Mouse (Mus musculus) layer of hippocampus, adult 9-11 months (tissue): ENCODE results near the gene Troap.
"Not testable (repeated sequence)": the region's sequence is repeated elsewhere in the genome, so short reads cannot be mapped to it uniquely, and the experiment has no call there.

Source experiments
- DNase-seq: peaks from one replicate; pipeline ENCODE4 v3.0.0; 2022

Gene Troap

DNA sequence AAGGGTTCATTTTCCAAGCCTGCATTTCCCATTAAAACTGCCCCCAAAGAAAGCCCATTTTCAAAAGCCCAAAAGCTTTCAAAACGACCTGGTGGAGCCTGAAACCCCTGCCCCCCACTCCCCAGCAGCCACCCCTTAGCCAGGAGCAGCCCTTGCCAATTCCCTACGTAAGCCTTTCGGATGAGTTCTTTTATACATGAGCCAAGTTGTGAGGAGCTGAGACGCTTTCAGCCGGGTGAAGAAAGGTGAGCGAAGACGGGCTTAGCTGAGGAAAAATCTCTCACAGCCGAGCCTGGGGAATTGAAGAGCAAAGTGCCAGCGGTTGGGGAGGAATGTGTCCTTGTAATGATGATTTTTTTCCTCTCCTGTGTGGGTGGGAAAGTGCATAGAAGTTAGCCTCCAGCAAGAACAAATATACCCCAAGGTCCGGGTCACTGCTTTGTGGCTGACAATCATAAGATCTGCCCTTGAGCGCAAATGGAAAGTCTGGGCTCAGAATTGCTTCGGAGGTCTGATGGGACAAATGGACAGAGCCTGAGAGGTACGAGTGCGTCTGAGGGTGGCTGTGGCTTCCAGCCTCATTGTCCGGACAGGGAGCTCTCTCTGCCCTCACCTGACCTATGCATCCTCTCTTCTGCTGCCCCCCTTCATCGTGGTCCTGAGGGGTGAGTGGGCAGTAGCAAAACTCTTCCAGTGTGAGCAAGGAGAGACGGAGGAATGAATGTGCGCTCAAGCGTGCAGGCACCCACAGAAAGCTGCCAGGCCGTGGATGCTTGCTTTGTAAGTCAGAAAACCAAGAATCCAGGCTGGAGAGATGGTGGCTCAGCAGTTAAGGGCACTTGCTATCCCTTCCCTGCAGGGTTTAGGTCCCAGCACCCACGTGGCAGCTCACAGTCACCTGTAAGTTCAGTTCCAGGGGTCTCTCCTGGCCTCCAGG is 33.2 kb upstream of the Troap start:
- no peak for DNase-seq

DNA sequence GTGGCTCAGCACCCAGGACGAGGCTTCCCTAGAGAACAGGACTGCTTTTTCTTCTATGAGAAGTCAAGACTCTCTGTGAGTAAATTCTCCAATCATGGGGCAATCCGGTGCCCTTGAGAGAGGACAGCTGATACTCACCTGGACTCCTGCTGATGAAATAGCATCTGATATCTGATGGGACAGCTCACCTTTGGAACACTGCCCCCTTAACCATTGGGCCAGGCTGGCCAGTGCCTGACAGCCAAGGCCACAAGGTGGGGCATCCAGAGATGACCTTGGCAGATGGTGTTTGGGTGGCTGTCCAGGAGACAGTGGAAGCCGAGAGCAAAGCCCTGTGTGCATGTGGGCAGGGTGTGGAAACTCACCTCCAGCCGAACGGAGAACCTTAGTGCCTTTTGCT is 32.0 kb upstream of the Troap start:
- DNase-seq = no peak

DNA sequence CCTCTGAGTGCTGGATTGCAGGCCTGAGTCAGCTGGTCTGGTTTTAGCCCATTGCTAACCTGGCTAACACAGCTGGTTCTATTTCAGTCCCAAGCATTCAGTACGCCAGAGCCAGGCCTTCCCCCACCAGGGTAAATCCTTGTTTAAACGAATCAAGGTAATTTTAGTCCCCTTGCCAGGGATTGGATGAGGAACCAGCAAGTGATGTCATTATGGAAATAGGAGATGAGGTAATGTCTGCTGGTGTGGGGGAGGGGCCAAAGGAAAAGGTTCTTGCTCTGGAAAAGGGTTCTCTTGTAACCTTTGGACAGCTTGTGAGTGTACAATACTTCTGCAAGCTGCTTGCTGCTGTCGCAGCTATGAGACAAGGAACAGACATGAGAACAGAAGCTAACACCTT is 29.5 kb upstream of the Troap start:
- DNase-seq = no peak

DNA sequence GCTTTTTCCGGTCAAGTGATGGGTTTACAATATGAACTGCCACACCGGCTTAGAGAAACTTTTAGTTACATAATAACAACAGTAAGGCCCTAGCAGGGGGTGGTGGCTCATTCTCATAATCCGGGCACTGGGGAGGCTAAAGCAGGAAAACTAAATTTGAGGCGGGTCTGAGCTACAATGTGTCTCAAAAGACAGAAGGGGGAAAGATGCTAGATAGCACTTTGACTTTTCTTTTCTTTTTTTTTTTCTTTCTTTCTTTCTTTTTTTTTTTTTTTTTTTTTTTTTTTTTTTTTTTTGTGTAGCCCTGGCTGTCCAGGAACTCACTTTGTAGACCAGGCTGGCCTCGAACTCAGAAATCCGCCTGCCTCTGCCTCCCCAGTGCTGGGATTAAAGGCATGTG is 28.6 kb upstream of the Troap start:
- DNase-seq = not testable (repeated sequence)

DNA sequence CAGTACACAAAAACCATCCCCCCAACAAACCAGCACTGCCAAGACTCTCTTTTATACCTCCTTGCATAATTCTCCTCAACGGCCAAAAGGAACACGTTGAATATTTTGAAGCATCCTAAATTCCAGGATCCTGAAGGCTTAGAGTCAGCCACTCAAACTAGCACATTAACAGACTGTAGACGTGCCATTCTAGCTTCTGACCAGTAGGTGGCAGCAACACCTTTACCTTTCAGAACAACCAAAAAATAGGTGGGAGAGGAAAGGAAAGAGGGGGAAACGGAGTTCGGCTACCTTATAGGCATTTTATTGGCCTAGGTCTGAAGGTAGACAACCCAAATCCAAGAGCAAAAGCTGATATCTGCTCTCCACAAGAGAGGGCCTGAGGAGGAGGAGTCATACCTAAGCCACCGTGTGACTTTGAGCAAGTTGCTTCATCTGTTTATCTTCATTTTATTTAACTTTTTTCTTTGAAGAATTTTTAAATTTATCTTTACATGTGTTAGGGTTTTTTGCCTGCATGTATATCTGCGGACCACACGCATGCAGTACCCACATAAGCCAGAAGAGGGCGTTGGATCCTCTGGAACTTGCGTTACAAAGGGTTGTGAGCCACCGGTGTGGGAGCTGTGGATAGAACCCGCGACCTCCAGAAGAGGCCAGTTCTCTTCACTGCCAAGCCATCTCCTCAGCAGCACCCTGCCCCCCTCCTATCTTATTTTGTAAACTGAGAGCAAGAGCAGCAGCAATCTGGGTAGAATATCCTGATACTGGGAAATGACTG is 24.7 kb upstream of the Troap start:
- peak; percentile 39 for DNase-seq

DNA sequence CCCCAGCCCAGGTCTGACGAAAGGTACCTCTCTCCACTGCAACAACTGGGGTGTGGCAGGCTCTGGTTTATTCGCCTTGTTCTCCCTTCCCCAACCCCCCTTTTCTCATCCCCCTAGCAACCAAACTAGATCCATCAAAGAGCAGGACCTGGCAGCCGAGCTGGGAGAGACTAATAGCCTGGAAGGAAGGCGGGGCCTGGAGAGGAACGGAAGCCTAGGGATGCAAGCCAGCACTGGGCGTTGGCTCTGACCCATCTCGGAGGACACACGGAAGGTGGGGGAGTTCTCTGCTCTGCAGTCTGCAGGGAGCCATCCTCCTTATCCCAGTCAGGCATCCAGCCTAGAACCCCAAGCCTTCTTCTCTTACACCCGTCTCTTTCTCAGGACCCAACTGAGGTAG is 21.0 kb upstream of the Troap start:
- no peak for DNase-seq

DNA sequence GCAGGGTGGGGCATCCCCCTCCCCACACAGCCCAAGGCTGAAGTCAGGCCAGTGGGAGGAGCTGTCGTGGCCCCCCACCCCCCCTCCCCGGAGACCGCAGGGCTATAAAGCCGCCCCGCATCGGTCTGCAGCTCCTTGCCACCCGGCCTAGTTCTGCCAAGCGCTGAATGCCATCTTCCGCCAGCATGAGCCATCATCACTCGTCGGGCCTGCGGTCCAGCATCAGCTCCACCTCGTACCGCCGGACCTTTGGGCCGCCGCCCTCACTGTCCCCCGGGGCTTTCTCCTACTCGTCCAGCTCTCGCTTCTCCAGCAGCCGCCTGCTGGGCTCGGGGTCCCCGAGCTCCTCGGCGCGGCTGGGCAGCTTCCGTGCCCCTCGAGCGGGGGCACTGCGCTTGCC is 19.3 kb upstream of the Troap start, which contains the start of gene Prph:
Gene Prph, plus strand, starts transcription at position 135 of the 400 bp plus-strand sequence.
- DNase-seq = no peak

DNA sequence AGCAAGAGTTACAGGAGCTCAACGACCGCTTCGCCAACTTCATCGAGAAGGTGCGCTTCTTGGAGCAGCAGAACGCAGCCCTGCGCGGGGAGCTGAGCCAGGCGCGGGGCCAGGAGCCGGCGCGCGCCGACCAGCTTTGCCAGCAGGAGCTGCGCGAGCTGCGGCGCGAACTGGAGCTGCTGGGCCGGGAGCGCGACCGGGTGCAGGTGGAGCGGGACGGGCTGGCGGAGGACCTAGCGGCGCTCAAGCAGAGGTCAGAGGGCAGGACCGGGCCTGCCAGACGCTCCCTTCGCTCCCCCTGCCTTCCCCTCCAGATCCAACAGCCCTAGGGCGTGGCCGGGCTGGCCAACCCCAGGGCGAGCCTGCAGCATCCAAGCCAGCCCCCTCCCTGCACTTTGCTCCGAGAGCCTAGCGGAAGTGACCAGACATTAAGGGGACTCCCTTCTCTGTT is 18.8 kb upstream of the Troap start:
- no peak for DNase-seq

DNA sequence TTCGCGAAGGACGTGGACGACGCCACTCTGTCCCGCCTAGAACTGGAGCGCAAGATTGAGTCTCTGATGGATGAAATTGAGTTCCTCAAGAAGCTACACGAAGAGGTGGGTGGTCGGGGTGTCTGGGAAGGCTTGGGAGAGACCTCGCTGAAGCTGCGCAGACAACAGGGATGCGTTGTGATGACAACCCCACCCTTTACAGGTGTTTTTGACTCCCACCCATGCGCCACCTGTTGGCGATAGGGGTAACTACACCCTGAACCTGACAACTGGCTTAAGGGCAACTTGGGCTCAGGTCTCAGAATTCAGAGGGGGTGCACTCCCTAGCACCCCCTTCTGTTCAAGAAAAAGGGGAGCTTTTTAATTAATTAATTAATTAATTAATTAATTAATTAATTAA is 18.0 kb upstream of the Troap start:
- no peak for DNase-seq

DNA sequence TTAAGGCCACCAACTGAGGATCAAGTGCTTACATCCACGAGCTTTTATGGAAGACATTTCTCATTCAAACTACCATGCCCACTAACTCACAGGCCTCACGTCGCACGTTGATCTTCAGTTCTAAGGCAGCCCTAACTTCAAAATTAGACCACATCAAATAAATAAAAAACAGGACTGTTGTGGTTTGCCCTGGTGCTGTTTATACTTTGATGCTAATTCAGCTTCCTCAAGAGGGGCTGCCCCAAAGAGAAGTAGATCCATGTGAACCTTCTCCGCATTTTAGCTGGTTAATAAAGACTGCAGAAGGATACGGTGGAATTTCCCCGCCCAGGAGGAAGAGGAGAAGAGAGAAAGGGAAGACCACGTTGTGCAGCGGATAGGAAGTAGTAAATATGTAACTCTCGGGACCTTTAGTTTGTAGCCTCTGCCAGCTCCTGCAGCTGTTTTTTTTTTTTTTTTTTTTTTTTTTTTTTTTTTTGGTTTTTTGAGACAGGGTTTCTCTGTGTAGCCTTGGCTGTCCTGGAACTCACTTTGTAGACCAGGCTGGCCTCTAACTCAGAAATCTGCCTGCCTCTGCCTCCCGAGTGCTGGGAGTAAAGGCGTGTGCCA is 8.7 kb upstream of the Troap start:
- DNase-seq = no peak

DNA sequence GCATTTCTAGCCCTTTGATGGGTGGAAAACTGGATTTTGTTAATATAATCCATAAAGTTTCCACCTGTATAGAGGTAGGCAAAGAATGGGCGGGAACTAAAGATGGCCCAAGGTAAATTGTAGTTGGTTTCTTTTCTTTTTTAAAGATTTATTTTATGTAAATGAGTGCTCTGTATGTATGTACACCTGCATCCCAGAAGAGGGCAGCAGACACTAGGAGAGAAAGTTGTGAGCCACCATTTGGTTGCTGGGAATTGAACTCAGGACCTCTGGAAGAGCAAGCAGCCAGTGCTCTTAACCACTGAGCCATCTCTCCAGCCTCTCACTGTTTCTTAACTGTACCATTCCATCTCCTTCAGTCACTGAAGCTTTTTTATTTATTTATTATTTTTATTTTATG is 2.4 kb upstream of the Troap start:
- no peak for DNase-seq

DNA sequence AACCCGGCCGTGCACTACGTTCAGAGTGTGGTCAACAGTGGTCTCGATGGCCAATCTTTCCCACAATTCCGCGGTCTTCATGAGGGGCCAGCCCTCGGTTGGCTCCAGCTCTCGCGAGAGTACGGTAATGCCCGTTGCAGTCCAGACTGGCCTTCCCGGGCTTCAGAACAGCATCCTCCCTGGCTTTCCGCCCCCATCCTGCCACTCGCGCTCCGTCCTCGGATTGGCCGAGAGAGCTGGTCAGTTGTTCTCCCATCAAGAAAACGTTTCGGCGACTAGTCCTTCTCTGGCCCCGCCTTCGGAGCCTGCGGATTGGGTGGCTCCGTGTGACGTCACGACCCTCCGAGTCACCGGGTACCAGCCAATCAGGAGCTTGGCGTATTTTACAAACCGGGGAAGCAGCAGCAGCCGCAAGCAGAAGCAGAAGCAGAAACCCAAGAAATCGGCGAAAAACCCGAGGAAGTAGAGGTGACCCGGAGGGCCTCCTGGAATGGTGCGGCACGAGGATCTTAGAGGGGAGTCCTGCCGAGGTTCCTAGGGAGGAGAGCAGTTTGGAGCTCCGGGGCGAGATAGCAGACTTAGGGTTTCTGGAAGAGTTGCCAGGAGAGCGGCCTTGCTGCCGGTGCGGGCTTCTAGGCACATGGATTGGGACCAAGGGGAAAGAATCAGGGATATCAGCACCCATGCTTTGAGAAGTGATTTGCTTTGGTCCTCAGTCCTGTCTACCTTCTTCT is 392 bp downstream of the Troap start:
- DNase-seq = peak; percentile 98

DNA sequence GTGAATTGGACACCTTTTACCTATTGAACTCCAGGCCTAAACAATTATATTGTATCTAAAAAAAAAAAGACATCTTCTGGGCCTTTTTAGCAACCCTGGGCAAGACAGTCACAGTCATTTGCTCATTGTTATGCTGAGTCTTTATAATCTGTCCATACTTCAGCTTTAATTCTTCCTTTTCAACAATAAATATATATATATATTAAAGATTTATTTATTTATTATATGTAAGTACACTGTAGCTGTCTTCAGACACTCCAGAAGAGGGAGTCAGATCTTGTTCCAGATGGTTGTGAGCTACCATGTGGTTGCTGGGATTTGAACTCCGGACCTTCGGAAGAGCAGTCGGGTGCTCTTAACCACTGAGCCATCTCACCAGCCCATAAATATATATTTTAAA is 1.6 kb downstream of the Troap start:
- not testable (repeated sequence) for DNase-seq

DNA sequence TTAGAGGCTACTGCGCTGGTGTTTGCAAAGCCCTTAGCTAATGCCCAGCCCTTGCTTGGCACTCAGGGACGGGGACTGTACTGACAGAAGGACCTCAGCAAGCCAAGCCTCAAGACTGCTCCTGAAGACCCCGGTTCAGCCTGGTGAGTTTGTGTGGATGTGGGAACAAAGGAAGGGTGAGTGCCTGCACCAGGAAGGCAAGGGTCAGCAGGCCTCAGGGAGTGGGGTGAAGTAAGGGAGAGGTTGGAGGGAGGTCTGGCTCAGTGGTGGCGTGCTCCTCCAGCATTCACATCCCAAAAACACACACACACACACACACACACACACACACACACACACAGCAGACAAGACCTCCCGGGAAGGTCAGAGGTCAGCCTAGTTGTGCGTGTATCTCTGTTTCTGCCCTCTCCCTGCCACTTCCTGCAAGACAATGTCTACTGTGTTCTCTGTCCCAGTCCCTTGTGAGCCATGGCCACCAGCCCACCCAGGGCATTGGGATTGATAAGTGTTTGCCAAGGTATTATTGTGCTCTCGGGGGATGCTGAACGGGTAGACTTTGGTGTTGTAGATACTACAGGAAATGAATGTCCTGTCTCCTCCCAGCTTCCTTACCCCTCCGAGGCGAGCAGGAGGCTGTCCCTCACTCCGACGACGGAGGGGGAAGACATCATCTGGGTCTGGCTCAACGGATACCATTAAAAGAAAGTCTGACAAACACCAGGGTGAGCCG is 4.0 kb downstream of the Troap start:
- no peak for DNase-seq

DNA sequence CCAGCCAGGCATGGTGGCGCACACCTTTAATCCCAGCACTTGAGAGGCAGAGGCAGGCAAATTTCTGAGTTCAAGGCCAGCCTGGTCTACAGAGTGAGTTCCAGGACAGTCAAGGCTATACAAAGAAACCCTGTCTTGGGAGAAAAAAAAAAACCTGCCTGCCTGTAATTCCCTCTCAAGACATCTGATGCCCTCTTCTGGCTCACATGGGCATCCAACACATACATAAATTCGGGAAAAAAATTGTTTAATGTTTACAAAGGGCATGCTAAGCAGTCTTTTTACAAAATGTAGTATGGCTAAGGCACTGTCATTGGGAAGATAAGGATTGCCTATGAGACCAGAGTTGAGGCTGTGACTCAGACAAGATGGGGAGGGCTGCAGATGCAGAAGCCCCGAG is 5.4 kb downstream of the Troap start:
- no peak for DNase-seq

DNA sequence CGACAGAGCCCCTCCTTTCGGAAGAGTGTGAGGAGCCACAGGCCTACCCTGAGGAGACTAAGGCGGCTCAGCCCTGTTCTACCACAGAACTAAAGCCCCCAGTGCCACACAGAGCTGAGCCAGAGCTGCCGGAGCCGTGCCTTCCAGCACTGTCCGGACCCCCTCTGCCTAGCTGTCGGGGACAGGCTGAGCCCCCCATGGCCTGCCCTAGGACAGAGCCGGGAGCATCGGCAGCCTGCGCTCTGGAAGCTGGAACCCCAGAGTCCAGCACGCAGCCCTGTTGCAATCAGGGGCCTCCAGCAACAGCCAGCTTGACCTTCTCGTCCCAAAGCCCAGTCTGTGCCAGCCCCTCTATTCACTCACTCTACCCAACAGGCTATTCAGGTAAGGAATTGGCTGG is 7.9 kb downstream of the Troap start:
- no peak for DNase-seq

DNA sequence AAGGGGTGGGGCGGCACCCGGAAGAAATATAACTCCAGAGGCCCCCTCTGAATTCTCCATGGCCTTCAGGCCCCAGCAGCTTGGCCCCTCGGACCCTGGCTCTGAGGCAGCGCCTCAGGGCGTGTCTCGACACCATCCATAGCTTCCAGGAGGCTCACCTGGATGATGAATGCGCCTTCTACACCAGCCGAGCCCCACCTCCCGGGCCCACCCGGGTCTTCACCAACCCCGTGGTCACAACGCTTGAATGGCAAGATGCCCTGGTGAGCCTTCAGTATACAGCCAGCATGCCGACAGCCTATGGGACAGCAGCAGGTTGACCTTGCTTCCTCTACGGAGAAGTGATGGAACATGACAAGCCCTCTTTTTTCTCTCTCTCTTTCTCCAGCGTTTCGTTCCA is 8.5 kb downstream of the Troap start:
- no peak for DNase-seq

DNA sequence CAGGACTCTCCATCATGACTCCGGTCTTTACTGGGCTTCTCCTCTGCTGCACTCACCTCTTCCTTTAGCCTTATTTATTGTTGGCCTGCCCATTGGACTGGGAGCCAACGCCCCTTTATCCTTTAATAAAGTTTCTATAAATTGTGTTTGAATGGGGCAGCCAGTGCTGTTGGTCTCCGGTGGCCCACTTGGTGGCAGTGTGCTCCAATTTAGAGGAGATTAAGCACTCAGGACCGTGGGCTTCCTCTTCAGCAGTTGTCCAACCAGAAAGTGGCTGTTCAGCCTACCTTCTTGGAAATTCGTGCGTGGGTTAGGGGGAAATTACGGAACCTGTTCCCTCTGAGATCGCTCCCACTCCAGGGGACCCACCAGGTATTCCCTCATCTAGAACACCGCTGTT is 8.9 kb downstream of the Troap start:
- no peak for DNase-seq

DNA sequence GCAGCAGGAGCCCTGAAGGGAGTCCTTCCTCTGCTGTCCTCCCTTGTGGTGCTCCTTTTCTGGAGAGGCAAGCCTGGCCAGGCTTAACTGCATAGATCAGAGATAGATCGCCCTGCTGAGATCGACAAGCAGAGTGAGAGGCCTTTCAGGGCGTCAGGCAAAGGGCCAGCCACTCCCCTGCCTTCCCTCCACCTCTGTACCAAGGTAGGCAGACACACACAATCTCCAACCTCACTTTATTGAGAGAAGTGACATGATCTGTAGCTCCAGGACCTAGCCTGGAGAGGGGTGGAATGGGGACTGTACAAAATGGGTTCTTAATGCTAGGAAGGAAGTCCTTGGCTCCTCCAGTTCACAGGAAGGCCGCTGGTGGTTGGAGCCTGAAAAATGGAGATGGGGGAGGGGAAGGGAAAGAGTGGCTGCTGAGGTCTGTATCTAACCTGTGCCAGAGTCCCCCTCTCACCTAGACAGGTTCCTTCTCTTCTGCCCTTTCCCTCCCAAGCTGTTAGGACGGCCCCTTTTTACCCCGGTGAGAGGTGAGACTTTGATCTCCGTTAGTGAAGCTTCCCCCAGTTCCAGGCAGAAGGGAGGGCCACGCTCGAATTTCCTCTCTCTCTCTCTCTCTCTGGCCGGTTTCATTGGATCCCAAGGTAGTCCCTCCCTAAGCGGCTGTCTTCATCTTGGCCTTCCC is 9.6 kb downstream of the Troap start:
- DNase-seq = no peak

DNA sequence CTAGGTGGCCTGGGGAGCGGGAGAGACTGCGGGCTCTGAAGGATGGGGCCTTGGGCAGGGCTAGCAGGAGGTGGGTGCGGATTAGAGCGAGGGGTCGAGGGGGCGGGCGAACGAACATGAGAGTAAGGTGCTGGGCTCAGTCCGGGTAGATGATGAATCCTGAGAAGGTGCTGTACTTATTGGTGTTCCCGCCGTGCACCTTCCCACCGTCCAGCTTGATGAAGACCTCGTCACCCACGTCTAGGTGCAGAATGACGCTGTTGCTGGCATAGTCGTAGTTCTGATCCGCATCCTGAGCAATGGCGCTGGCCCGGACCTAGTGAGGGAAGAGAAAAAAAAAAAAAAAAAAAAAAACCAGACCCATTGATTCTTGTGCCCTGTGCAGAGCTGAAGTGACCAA is 10.2 kb downstream of the Troap start:
- DNase-seq = no peak

DNA sequence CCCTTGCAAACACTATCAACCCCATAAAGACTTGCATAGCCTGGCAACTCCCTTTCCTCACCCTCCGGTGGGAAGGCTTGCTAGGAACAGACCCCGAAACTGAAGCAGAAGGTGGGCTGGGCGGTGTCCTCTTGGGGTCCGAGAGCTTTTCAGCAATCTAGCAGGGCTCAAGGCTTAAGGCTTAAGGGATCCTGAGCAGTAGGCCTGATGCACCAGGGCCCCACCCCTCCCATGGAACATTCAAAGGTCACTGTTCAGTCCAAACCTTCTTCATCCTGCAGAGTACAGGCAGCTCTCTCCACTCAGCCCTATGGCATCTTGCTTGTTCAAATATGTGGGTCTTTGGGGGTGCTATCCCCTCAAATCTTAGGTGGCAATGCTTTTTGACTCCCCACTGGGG is 11.6 kb downstream of the Troap start:
- DNase-seq = no peak
